Mouse (Mus musculus) T-helper 2 cell (primary cell): Measurements from ENCODE around the gene Med9.

Source experiments
- in situ Hi-C: fragments of 300-600 bp; cut with MboI, MseI; formaldehyde crosslinking; loops from one replicate; pipeline ENCODE4 v1.15.1; 2025; ENCODE audit warnings: high pct_unique_total_duplicates

The Med9 gene

DNA sequence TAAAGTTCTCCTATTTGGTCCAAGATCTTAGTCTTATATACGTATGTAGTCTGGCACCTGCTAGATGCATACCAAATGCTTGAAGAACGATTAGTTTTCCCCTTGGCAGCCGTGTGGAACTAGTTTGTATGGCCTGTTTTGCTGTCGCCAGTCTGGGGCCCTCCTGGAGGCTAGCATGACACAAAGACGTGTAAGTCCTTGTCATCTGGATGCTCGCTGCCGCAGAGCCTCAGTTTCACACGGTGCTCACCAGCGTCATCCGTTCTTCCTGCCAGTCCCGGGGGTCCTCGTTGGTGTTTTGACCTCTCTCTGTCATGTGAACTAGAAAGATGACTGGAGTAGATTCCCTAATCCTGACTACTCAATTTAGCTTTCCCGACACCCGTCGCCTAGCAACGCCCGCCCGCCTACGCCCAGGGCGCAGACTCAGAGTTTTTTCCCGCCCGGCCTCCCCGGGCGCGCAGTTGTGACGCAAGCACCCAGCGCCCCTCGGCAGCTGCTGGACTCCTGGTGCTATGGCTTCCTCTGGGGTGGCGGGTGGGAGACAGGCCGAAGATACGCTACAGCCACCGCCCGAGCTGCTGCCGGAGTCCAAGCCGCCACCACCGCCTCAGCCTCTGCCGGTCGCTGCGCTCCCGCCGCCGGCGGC is at the start of gene Med9:
Gene Med9, plus strand, starts transcription at position 455 of the 649 bp plus-strand sequence.
- in situ Hi-C loops = no loop called here

DNA sequence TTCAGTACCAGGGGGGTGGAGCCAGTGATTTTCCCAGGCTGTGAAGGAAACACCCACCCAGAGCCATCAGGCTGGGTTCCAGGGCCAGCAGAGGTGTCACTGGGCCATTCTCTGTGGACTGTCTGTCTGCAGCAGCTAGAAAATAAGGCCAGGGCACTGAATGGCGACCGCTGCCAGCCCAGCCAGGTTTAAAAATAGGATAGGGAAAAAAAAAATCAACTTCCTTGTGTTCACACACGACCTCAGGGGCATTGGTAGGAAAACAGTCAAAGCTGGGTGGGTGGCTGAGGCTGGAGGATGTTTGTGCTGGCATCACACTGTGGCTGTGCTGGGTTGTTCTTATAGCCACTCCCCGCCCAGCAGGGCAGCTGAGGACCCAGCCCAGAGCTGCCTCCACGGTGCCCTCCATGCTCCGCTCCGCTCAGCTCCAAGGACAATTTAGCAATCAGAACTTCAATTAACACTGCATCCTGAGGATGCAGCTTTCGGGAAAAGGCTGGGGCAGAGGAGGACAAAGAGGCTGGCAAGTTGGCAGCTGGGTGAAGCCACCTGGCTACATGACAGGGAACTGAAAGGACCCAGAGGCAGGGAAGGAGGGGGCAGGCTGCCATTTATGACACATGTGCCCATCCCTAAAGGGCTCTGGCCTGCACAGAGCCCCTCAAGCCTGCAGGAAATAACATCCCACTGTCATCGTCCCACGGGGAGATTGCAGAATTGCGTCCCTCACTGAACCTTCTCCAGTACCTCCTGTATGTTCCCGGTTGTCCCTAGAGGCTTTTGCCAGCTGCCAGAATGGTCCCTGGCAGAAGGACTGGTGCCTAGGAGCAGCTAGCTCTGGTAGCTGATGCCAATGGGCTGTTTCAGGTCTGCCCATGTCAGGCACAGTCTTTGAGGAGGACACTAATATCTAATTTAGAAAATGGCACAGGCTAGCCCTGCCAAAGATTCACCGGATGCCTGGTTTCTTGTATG is 48.0 kb upstream of the Med9 start:
- in situ Hi-C loops = no loop called here

DNA sequence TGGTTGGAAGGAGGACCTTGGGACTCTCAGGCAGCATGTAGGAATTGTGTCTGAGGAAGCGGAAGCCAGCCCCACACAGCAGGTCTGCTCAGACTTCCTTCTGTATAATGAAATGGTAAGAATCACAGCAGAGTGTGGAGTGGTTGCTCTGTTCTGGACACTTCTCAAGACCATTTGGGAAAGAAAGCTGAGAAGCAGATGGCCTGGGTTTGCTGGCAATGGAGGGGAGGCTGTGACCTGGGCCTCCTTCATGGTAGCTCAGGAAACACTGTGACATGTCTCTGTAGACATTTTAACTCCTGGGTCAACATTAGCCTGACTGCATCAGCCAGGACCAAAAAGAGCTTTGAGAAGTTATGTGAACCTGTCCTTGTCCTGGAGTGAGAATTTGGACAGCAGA is 47.0 kb upstream of the Med9 start:
- in situ Hi-C loops = no loop called here

DNA sequence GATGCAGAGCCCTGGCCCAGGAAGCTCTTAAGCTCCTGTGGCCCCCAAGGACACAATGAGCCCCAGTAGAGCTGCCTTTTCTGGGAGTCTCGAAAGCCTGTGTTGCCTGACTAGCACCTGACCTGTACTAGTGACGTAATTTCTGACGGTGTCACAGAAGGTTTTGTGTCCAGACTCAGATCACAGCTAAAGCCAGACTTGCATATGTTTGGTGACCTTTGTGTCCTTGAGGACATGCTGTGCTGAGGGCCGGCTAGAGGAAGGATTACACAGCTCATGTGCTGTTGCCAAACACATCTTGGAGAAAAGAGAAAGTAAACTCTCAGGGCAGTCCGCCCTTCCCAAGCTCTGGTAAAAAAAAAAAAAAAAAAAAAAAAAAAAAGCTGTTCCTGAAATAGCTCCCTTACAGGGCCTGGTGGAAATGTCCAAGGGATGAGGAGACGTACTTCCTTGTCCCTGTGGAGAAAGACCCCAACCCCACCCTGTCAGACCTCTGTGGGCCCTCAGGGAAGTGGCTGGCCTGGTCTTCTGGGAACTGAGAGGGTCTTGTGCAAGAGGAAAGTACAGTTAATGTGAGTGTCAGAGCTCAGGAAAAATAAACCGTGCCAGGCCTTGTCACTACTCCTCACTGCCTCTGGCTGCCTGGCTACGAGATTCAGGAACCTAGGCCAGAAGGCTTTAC is 45.8 kb upstream of the Med9 start:
- in situ Hi-C loops = no loop called here

DNA sequence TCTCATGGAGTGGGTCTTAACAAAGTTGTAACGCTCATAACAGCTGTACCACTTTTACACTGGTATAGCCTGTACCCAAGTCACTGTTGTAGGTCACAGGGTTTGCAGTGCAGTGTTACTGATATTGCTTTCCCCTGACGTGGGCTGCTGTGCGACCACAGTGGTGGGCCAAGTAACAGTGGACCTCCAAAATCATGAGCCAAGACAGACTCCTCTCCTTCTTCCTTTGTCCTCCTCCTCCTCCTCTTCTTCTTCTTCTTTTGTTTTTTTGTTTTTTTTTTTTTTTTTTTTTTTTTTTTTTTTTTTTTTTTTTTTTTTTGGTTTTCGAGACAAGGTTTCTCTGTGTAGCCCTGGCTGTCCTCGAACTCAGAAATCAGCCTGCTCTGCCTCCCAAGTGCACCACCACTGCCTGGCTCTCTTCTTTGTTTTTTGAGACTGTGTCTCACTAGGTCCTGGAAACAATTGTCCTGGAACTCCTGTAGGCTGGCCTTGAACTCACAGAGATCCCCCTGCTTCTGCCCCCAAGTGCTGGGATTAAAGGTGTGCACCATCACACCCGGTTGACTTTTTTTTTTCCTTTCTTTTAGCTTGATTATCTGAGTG is 41.4 kb upstream of the Med9 start:
- in situ Hi-C loops = no loop called here

DNA sequence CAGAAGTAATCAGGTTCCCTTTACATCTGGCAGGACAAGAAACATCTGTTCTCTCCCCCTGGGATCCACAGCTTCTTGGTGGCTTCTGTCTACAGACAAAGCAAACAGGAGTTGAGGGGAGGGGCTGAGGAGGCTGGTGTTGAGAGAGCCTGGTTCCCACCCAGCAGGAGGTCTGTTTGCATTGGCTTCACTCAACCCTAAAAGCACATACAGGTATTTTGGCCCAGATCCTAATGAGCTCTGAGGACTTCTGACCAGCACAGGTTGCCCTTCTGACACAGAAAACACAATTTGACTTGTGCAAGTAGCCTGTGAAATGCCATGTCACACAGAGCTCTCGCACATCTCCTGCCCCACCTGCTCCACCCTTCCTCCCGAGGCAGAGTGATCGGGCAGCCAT is 39.6 kb upstream of the Med9 start:
- in situ Hi-C loops = no loop called here

DNA sequence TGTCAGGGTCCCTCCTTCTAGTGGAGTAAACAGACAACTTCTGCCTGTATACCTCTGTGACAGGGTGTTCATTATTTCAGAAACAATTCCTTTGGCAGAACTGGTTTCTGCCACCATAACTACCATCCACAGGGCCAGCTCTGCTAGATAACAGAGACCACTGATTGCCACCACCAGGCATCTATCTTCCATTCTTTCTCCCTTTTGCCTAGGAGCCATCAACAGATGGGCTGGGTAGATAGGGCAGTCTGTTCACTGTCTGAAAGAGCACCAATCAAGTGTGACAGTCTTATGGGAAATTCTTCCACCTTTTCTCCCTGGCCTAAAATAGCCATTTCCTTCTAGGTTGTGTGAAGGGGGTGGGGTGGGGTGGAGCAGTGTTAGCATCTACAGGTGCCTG is 37.4 kb upstream of the Med9 start:
- in situ Hi-C loops = no loop called here

GRCm38 (mm10) chr11:59911523-59911922 is 36.5 kb upstream of the Med9 start:
- in situ Hi-C loops = no loop called here

GRCm38 (mm10) chr11:59913702-59914101 is 34.3 kb upstream of the Med9 start:
- in situ Hi-C loops = no loop called here

GRCm38 (mm10) chr11:59918014-59918413 is 30.0 kb upstream of the Med9 start:
- in situ Hi-C loops = loop anchor here (5.0 kb wide), 1 partner anchor 59 kb away; no protein-coding TSS in a partner anchor

DNA sequence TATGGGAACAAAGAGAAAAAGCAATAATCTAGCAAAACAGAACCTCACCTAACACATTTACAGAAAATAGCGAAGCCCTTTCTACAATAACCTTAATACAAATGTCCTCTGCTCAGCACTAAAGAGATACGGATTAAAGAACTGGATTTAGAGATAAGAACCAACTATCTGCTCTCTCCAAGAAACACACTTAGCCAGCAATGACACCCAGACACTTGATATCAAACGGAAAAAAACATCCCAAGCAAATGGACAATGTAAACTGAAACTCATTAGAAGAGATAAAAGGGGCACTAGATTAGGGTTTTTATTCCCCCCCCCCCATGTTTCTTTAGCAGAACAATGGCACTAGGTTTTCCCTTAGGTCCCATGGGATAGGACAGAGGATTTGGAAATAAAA is 28.6 kb upstream of the Med9 start:
- in situ Hi-C loops = loop anchor here (5.0 kb wide), 1 partner anchor 58 kb away; no protein-coding TSS in a partner anchor

DNA sequence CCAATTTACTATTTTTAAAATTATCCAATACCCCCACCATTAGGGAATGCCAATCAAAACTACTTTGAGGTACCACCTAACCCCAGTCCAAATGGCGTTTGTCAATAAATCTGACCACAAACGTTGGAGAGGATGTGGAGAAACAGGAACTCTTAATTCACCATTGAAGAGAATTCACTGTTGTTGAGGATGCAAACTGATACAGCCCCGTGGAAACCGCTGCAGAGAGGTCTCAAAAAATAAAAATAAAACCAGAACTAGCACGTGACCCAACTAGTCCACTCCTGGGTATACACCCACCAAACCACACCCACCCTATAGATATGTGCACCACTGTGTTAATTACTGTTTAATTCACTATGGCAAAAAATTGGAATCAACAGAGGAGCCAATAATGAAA is 27.7 kb upstream of the Med9 start:
- in situ Hi-C loops = no loop called here

DNA sequence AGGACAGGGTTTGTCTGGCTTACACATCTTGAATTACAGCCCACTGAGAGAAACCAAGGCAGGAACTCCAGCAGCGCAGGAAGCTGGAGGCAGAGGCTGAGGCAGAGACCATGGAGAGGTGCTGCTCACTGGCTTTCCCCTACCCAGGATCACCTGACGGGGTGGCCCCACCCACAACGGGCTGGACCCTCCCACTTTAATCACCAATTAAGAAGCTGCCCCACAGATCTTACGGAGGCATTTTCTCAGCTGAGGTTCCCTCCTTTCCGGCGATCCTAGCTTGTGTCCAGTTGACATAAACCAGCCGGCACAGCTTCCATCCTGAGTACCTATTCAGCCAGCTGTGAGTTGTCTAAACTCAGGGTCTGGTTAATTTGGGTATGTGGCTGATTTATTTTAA is 26.7 kb upstream of the Med9 start:
- in situ Hi-C loops = no loop called here

DNA sequence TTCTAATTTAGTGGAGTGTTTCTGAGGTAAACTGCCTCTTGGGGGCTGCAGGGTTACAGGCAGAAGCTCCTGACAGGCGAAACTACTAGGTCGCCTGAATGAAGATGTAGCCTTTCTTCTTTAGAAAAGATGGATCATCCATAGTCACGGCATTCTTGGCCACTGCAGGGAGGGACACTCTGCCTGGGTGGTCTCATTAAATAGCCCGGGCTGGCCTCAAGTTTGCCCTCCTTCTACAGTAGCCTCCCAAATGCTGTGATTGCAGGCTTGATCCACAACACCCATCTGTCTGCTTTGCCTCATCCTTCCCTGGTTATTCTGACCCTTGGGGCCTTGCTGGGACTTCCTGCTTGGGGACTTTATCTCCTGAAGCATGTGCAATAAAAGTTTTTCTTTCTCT is 18.0 kb upstream of the Med9 start:
- in situ Hi-C loops = no loop called here

- in situ Hi-C loops = no loop called here
These were observed 15.3 kb upstream of the Med9 start for GRCm38 (mm10) chr11:59932560-59933337.

DNA sequence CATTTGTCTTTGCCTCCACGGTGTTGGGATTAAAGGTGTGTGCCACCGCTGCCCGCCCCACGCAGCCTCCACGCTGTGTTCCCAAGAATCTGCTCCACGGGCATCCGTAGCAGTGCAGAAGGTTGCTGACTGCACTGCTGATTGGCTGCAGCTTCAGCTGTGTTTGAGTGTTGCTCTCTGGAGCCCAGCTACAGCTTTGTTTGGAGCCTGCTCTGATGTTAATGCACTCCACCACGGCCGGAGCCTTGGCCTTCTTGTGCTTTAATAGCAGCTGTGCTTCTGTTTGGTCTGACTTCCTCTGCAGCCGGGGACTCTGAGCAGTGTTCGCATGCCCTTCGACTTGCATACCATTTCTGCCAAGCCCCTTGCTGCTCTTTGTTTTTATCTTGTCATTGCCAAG is 14.1 kb upstream of the Med9 start:
- in situ Hi-C loops = no loop called here

GRCm38 (mm10) chr11:59937023-59937422 is 11.0 kb upstream of the Med9 start:
- in situ Hi-C loops = no loop called here

GRCm38 (mm10) chr11:59937615-59938014 is 10.4 kb upstream of the Med9 start:
- in situ Hi-C loops = no loop called here

DNA sequence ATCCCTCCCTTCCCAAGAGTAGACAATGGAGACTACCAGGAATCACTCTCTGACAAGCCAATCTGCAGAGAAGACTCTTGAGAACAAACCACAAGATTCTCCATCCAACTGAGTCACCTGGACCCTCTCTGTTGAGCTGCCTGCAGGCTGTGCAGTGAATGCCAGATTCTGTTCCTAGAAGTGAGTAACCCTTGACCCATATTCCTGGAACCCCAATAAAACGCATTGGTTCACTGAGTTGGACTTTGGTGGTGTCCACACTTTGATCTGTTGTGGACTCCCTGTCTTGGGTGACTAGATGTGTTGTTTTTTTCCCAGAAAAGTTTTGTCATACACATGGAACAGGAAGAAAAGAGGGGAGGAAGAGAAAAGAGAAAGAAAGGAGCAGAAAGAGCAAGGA is 8.2 kb upstream of the Med9 start:
- in situ Hi-C loops = no loop called here

DNA sequence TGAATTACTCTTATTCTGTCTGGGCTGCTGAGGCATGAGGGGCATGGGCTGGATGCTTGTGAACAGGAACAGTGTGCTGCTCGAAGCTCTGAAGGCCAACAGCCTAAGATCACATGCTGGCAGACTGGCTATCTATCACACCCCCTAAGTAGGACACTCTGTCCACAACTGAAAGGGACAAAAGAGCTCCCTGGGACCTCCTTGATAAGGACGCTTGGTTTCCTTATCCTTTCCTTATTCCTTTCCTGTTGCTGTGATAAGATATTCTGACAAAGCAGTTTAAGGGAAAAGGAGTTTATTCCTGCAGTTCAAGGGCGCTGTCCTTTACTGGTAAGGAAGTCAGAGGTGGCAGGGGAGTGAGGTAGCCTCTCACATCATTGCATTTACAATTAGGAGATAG is 7.4 kb upstream of the Med9 start:
- in situ Hi-C loops = no loop called here

GRCm38 (mm10) chr11:59941391-59941790 is 6.6 kb upstream of the Med9 start:
- in situ Hi-C loops = no loop called here
